Mouse (Mus musculus) olfactory bulb, adult 2 months (tissue): Measurements from ENCODE around the gene Magi2. TPM values are rescaled to one million over a fixed set of nuclear protein-coding genes. Genes with fewer than 3 reads are reported as not detected.

Experiments
- H3K27ac ChIP-seq: fragments of 200-500 bp; 2 replicates; pipeline ENCODE4 v1.5.1; 2012; ENCODE audit warnings: low read depth, low read length; ENCODE audit not compliant: insufficient read depth
- H3K4me1 ChIP-seq: fragments of 200-500 bp; 2 replicates; pipeline ENCODE4 v1.6.1; 2012; ENCODE audit warnings: low read length; ENCODE audit not compliant: control insufficient read depth, insufficient read depth
- H3K4me3 ChIP-seq: fragments of 200-500 bp; 2 replicates; pipeline ENCODE4 v1.5.1; 2012; ENCODE audit warnings: mild to moderate bottlenecking, low read depth, low read length, moderate library complexity; ENCODE audit not compliant: insufficient read depth
- CTCF ChIP-seq: fragments of 200-500 bp; IDR thresholded peaks from 2 replicates; pipeline ENCODE4 v1.5.1; 2012; ENCODE audit warnings: low read depth, mild to moderate bottlenecking, low read length, moderate library complexity; ENCODE audit not compliant: insufficient read depth
- POLR2A ChIP-seq: fragments of 200-500 bp; IDR thresholded peaks from 2 replicates; pipeline ENCODE4 v1.6.1; 2012; ENCODE audit warnings: mild to moderate bottlenecking, low read depth, low read length, moderate library complexity; ENCODE audit not compliant: insufficient read depth
- WGBS: fragments of 180-500 bp; shearing (Covaris S2); methylation state at CpG from one replicate; pipeline ENCODE4 v1.1.7; 2018; 5-methylcytosine and 5-hydroxymethylcytosine counted together
- polyA plus RNA-seq: library from polyadenylated mRNA; stranded (reverse); fragments of >200 nt; gene quantifications from 2 replicates; pipeline ENCODE4 v1.2.4, GENCODE M21; 2012; ENCODE audit warnings: low replicate concordance; ENCODE audit not compliant: missing spikeins, insufficient read depth, insufficient read length

The Magi2 gene
- polyA plus RNA-seq, 1 experiment, result not detected

DNA sequence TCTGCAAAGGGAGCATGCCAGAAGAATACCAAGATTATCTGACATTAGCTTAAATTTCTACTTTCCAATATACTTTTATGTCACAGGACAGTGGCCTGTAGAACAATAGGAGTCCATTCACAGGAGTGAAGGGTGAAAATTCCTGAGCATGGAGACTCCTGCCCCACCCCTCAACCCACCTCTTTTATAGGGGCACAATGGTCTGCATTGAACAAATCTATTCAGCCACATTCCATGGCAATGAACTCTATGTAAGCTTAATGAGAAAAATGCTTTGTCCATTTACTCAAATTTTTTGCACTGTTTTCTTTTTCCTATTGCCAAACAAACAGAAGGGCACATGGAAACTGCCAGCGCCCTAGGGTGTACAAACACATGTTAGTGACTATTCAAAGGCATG is 838.2 kb downstream of the Magi2 start:
- TF ChIP-seq CTCF, result no peak
- no peak for TF ChIP-seq POLR2A
- Histone ChIP-seq H3K27ac (no peak overlapping the region), H3K4me3 (no peak overlapping the region), H3K4me1 (peaks cover 2% of the 10 kb centered on the region; the same call in 1 of the 2 replicates)
- 91% methylated on average over 1 of the region's 1 CpGs for WGBS

DNA sequence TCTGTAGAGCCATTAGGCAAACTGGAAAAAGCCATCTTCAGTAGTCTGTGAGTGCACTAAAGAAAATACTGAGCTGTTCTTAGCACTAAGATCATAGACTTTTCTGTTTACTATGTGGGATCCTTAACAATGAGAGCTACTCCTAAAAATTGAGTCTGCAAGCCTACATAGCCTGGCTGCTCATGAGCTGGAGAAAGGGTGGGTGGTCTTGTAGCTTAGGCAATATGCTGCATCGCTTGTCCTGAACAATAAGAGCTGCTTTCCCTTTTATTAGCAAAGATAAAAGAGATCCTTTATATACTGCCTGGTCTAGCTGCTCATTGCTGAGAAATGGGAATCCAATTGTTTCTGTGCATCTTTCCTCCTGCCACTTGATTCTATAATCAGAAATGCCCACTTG is 841.7 kb downstream of the Magi2 start:
- no peak for TF ChIP-seq CTCF
- no peak for TF ChIP-seq POLR2A
- no peak overlapping the region for H3K27ac ChIP-seq
- no peak overlapping the region for H3K4me3 ChIP-seq
- 44% methylated on average over 1 of the region's 1 CpGs for WGBS
- no peaks in the 10 kb centered on the region for H3K4me1 ChIP-seq

DNA sequence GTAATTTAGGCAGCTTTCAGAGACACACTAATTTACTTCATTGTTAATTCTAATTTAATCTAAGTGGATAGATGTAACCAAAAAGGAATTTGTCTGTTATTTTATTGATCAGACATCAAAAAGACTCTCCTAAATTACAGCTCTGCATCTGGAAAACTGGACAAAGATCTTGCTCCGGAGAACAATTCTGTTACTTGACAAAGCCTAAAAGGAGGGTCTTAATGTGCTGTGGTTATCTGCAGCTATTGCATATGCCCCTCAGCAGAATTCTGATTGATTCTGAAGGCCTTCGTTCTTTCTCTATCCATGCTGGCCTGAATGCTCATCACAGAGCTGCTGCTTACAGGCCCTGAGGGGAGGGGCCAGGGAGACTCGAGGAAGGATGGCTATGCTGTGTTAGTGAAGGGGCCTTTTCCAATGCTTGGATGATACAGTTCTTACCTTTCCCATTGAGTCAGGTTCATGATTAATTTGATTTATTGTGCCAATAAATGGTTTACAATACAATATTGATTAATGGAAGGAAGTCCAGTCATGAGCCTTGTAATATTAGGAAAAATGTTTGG is 842.2 kb downstream of the Magi2 start:
- Histone ChIP-seq H3K4me3 (no peak overlapping the region), H3K27ac (no peak overlapping the region), H3K4me1 (no peaks in the 10 kb centered on the region)
- TF ChIP-seq POLR2A (no peak), CTCF (no peak)
- WGBS, result 53% methylated on average over 3 of the region's 3 CpGs

DNA sequence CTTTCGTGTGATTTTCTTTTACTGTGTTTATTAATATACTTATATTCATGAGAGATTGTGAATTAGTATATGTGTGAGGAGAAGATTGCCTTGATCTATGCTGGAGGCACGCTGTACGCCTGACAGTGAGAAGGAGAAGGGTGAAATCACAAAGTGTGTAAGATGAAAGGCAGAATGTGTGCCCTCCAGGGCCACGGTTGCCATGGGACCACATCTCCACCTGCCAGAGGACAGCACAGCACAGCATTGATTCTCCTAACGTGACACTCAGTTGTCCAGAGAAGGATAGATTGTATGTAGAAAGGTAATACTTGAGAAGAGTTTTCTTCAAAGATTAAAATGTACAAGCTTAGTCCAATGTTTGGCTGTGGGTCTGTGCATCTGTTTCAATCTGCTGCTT is 847.3 kb downstream of the Magi2 start:
- no peak overlapping the region for H3K4me3 ChIP-seq
- TF ChIP-seq POLR2A (no peak), CTCF (no peak)
- no peak overlapping the region for H3K27ac ChIP-seq
- peaks cover 2% of the 10 kb centered on the region; the same call in 1 of the 2 replicates for H3K4me1 ChIP-seq
- WGBS, result 87% methylated on average over 5 of the region's 5 CpGs

DNA sequence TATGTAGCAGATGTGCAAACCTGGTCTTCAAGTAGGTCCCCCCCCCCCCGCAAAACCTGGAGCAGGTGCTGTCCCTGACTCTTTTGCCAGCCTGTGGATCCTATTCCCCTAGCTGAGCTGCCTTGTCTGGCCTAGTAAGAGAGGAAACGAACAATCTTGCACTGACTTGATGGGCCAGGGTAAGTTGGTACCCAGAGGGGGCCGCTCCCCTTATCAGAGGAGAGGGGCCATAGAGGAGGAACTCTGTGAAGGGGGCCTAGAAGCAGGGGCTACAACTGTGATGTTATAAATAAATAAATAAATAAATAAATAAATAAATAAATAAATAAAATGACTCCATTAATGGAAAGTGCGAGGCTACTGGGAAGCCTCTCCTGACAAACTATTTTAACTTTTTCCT is 848.0 kb downstream of the Magi2 start:
- no peak for TF ChIP-seq POLR2A
- no peak for TF ChIP-seq CTCF
- peaks cover 2% of the 10 kb centered on the region; the same call in 1 of the 2 replicates for H3K4me1 ChIP-seq
- no peak overlapping the region for H3K27ac ChIP-seq
- 96% methylated on average over 4 of the region's 4 CpGs for WGBS
- no peak overlapping the region for H3K4me3 ChIP-seq

DNA sequence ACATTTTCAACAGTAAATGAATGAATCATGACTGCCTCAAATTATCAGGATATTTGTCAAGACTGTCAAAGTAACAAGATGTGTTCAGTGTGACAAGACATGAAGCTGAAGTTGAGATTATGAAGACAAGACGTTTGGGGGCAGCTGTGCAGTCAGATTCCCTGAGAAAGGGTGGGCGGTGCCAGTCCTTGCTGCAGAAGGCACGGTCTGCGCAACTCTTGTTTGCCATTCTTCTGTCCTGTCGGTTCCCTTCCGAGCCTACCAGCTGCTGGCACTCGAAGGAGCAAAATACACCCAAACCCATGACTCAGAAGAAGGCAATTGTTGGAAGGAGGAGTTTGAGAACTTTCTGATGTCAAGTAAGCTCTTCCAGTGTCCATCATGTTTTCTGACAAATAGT is 852.1 kb downstream of the Magi2 start:
- WGBS, result 60% methylated on average over 7 of the region's 7 CpGs

DNA sequence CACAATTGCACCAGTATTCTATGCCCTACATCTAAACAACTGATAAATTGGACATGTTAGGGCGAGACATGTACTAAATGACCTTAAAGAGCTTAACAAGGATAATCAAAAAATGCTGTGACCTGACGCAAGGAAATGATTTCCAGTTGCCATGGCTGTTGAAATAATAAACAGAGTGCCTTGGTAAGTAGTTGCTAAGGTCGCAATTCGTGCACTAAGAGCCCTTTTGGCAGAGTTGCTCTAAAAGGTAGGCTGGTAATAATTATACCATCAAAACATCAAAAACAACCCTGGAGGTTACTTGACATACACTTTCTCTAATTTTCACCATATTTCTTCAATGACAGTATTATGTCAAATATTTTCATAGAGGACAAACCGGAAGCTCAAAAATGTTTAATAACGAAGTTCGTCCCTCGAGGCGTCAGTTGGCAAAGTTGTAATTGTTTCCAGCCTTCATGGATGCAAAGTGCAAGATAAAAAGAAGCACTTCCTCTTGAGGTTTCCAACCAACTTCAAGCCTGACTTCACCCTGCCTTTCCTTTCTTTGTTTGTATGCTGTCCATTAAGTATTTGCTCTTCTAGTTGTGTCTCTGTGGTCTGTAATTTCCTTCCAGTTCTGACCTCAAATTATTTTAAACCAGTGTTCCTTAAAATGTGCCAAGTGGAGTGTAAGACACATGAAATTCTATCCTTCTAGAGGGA is 853.9 kb downstream of the Magi2 start:
- no peak overlapping the region for H3K27ac ChIP-seq
- no peak overlapping the region for H3K4me3 ChIP-seq
- peaks cover 2% of the 10 kb centered on the region; the same call in 1 of the 2 replicates for H3K4me1 ChIP-seq
- TF ChIP-seq POLR2A (no peak), CTCF (no peak)
- WGBS, result 88% methylated on average over 9 of the region's 9 CpGs

More for the DNA sequence above, 852.1 kb downstream of the Magi2 start:
- peaks cover 2% of the 10 kb centered on the region; the same call in 1 of the 2 replicates for H3K4me1 ChIP-seq
- H3K27ac ChIP-seq, result no peak overlapping the region
- no peak overlapping the region for H3K4me3 ChIP-seq
- TF ChIP-seq CTCF, result no peak
- no peak for TF ChIP-seq POLR2A

DNA sequence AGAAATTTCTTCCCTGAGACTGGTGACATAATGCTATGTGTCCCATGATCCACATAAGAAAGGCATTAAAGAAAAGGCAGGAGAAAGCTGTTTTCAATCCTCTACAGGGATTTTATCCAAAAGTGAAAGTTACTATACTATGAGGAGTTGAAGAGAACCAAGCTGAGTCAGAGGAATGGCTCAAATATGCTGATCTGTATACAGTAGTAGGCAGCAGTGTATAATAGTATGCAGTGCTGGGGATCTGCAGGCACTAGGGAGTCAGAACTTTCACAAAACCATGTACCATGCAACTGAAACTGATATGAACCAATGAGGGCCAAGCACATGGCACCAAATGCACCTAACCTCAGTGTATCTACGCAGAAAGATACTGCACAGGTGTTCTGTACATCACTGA is 855.5 kb downstream of the Magi2 start:
- H3K4me1 ChIP-seq, result peaks cover 2% of the 10 kb centered on the region; the same call in 1 of the 2 replicates
- no peak for TF ChIP-seq CTCF
- no peak for TF ChIP-seq POLR2A
- WGBS, result 91% methylated on average over 1 of the region's 1 CpGs

DNA sequence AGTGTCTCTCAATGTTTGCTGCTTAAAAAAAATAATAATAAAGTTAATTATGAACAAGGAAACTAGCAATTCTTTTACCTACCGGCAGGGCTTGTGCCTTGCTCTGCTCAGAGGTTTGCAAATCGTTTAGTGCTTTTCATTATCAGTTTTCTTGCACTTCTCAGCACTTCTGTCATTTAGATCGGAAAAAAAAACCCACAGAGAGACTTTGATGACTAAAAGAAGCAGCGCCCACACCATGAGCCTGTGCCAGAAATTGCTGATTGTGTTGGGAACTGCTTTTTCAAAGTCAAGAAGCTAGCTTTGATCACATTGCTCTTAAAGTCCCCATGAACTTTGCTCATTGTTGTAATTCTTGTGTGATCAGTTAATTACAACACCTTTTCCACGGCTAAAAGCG is 860.2 kb downstream of the Magi2 start:
- 55% methylated on average over 6 of the region's 6 CpGs for WGBS
- no peak overlapping the region for H3K4me3 ChIP-seq
- H3K4me1 ChIP-seq, result no peaks in the 10 kb centered on the region
- TF ChIP-seq CTCF (no peak), POLR2A (no peak)
- no peak overlapping the region for H3K27ac ChIP-seq

More for the DNA sequence above, 855.5 kb downstream of the Magi2 start:
- no peak overlapping the region for H3K27ac ChIP-seq
- H3K4me3 ChIP-seq, result no peak overlapping the region
